ENCODE assay signal across 25 mouse cellular contexts in genomic region chr10:23886060-23886459, GRCm38 (mm10). TPM values are rescaled to one million over a fixed set of nuclear protein-coding genes. Genes with fewer than 3 reads are reported as not detected.
DNase-seq lines count a peak whose midpoint lies in the region; ATAC-seq lines count a peak whose summit lies in the region.
"Had no signal": no experiment of that assay in that cellular context is flagged by ENCODE, and none has a peak within 500 bp of the region (broad histone marks: within the 10 kb centered on the region; RNA-seq: fewer than 3 reads in every experiment).

No protein-coding gene starts in this region.

- ATAC-seq in megakaryocyte-erythroid progenitor cell, adult 5-6 weeks (replicated peaks; ENCODE audit: low FRiP score, low TSS enrichment, poor library complexity, severe bottlenecking): peak; percentile 63
- ATAC-seq: activated CD4-positive, CD25-positive, alpha-beta regulatory T cell, adult 4 months; CD4-positive, CD25-positive, alpha-beta regulatory T cell, adult 4 months; forebrain, embryonic 13.5 days; forebrain, embryonic 15.5 days; forebrain, postnatal 0 days; Patski had no signal

- DNase-seq in heart, adult 11 months: peak; percentile 22
- no peak for DNase-seq in heart, adult 8-10 months (ENCODE audit: low spot score)
- peak; percentile 16 for DNase-seq in c-Kit-positive CD71-negative TER-119-negative erythroid progenitor cells, embryonic 14.5 days (ENCODE audit: low read depth)
- peak; percentile 16 for DNase-seq in c-Kit-positive CD71-positive TER-119-positive erythroid progenitor cells, embryonic 14.5 days (ENCODE audit: low spot score)
- no peak for DNase-seq in left cerebral cortex, adult 11 months (ENCODE audit: low spot score)
- DNase-seq in spleen, postnatal 10 days (ENCODE audit: low spot score in 2 of 2): no peak
- DNase-seq: adrenal gland, adult 8-10 months; adrenal gland, postnatal 14 days; adrenal gland, postnatal 36 days; B cell, adult 2 months; cerebellum, adult 11 months; cerebellum, adult 18-20 months; cerebellum, adult 9-10 months; cerebellum, postnatal 10 days; cerebellum, postnatal 25 days; forebrain, postnatal 0 days had no signal

RNA-seq across cellular contexts. Expression of gene Vnn1, which starts 8.4 kb away (rescaled TPM):
- under 1 TPM; 0.25 to 0.72 (median 0.35) TPM for total RNA-seq in heart, adult 8-10 months (2022)
- total RNA-seq in megakaryocyte-erythroid progenitor cell, adult 5-6 weeks (2014; fragmentation: Nextera tagmentation): not detected in 2 replicates
- not detected in 2 replicates for total RNA-seq in megakaryocyte-erythroid progenitor cell, adult 5-6 weeks (2017)
- total RNA-seq: CH12.LX, G1E had no signal

RNA-seq across cellular contexts. Expression of gene Taar1, which starts 34.1 kb away (rescaled TPM):
- not detected for total RNA-seq in heart, adult 8-10 months (2022)
- total RNA-seq in megakaryocyte-erythroid progenitor cell, adult 5-6 weeks (2014; fragmentation: Nextera tagmentation): not detected in 2 replicates
- not detected in 2 replicates for total RNA-seq in megakaryocyte-erythroid progenitor cell, adult 5-6 weeks (2017)
- total RNA-seq: adrenal gland, adult 18-20 months; adrenal gland, adult 8-10 months; adrenal gland, postnatal 14 days; adrenal gland, postnatal 36 days; CH12.LX; forebrain, postnatal 0 days; G1E had no signal

RNA-seq across cellular contexts. Expression of gene Vnn3, which starts 34.8 kb away (rescaled TPM):
- under 1 TPM in 3 of 4 experiments, not detected in 1; 0.12 to 0.34 (median 0.16) TPM for total RNA-seq in heart, adult 8-10 months (2022)
- not detected in 2 replicates for total RNA-seq in megakaryocyte-erythroid progenitor cell, adult 5-6 weeks (2014; fragmentation: Nextera tagmentation)
- not detected in 2 replicates for total RNA-seq in megakaryocyte-erythroid progenitor cell, adult 5-6 weeks (2017)
- total RNA-seq: CH12.LX, G1E had no signal

RNA-seq across cellular contexts. Expression of gene Taar2, which starts 52.3 kb away (rescaled TPM):
- total RNA-seq in heart, adult 8-10 months (2022): not detected
- not detected in 2 replicates for total RNA-seq in megakaryocyte-erythroid progenitor cell, adult 5-6 weeks (2014; fragmentation: Nextera tagmentation)
- total RNA-seq in megakaryocyte-erythroid progenitor cell, adult 5-6 weeks (2017): not detected in 2 replicates
- total RNA-seq: adrenal gland, adult 18-20 months; adrenal gland, adult 8-10 months; adrenal gland, postnatal 14 days; adrenal gland, postnatal 36 days; CH12.LX; forebrain, postnatal 0 days; G1E had no signal

Comparison
In these comparisons a context has a peak if more than half of its experiments do, and no peak if none do; other contexts are left out.
1. DNase-seq: peak in heart, adult 11 months (single experiment), c-Kit-positive CD71-negative TER-119-negative erythroid progenitor cells, embryonic 14.5 days (single experiment) and c-Kit-positive CD71-positive TER-119-positive erythroid progenitor cells, embryonic 14.5 days (single experiment); none in heart, adult 8-10 months (single experiment), left cerebral cortex, adult 11 months (single experiment) and spleen, postnatal 10 days (0 of 2).